Mouse (Mus musculus): Measurements from ENCODE around the gene Cmip. TPM values are rescaled to one million over a fixed set of nuclear protein-coding genes. Genes with fewer than 3 reads are reported as not detected.
A peak's percentile ranks its signal among the peaks of the same experiment; 100 is the strongest.

The Cmip gene
- polyA plus RNA-seq, 1 experiment, result 53.1 TPM

DNA sequence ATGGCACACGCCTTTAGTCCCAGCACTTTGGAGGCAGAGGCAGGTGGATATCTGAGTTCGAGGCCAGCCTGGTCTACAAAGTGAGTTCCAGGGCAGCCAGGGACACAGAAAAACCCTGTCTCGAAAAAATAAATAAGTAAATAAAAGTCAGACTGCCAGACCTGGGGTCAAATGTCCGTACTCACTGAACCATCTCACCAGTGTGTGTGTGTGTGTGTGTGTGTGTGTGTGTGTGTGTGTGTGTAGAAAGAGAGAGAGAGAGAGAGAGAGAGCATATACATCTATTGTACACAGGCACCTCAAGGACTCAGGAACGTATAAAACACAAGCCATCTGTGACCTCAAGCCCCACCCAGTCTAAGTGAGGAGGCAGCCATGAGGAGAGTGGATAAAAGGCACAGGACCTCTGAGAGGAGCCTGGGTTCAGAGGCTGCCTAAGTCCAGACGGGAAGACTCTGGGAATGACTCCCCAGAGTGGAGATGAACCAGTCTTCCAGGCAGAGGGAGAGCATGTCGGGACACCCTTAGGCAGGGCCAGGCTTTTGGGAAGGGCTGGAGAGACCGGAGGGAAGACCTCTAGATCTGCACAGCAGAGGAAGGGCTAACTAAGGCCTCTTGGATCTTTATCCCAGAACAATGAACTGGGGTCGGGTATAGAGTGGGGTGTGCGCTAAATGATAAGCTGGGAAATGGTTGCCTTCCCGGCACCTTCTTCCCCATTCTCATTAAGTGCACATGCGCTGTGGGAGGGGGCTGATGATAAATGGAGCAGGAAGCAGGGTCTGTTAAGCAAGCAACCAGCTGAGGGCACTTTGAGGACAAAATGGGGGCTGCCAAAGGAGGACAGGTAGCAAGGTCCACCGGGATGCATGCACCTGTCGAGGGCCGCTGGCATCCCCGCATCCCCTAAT is 212.8 kb downstream of the Cmip start:
- no peak for TF ChIP-seq CTCF (IDR thresholded peaks at IDR 0.05; ENCODE audit: insufficient read depth, low read length)
- no peak for TF ChIP-seq POLR2A (IDR thresholded peaks at IDR 0.05; ENCODE audit: borderline replicate concordance, extremely low read depth, low read depth, low read length)
- WGBS, result 39% methylated on average over 16 of the region's 16 CpGs
- no peak for DNase-seq
- Histone ChIP-seq H3K4me1 (ENCODE audit: control insufficient read depth, insufficient read depth, low read length) (peaks cover 3% of the 10 kb centered on the region; the same call in 1 of the 2 replicates), H3K4me3 (replicated peaks; ENCODE audit: extremely low read depth, low read depth, low read length) (no peak overlapping the region)

DNA sequence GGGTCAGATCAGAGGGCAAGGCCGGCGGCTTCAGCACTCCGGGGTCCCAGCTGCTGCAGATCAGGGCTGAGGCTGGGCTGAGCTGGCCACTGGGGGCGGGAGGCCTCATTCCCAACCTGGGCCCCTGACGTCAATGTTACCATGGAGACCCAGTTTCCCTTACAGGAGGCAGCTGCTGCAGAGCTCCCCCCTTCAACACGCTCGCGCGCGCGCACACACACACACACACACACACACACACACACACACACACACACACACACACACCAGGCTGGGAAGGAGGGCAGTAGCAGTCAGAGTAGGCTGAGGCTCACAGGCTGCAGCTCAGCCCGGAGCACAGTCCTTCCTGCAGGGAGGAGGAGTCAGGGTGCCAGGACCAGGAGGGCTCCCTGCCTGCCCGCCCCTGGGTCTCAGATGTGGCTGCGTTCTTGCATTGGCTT is 213.5 kb downstream of the Cmip start:
- under 1% methylated on average over 14 of the region's 14 CpGs for WGBS
- no peak overlapping the region for H3K4me3 ChIP-seq (replicated peaks; ENCODE audit: extremely low read depth, low read depth, low read length)
- no peak for DNase-seq
- H3K4me1 ChIP-seq (ENCODE audit: control insufficient read depth, insufficient read depth, low read length), result peaks cover 3% of the 10 kb centered on the region; the same call in 1 of the 2 replicates
- TF ChIP-seq CTCF (IDR thresholded peaks at IDR 0.05; ENCODE audit: insufficient read depth, low read length) (no peak), POLR2A (IDR thresholded peaks at IDR 0.05; ENCODE audit: borderline replicate concordance, extremely low read depth, low read depth, low read length) (no peak)

GRCm38 (mm10) chr8:117471174-117471573 is 214.3 kb downstream of the Cmip start:
- TF ChIP-seq POLR2A (IDR thresholded peaks at IDR 0.05; ENCODE audit: borderline replicate concordance, extremely low read depth, low read depth, low read length), result no peak
- TF ChIP-seq CTCF (IDR thresholded peaks at IDR 0.05; ENCODE audit: insufficient read depth, low read length), result peak; percentile 80
- Histone ChIP-seq H3K4me3 (replicated peaks; ENCODE audit: extremely low read depth, low read depth, low read length) (no peak overlapping the region), H3K4me1 (ENCODE audit: control insufficient read depth, insufficient read depth, low read length) (peaks cover 3% of the 10 kb centered on the region; the same call in 1 of the 2 replicates)
- peak; percentile 68 for DNase-seq
- WGBS, result 6% methylated on average over 3 of the region's 3 CpGs

- H3K4me1 ChIP-seq (ENCODE audit: control insufficient read depth, insufficient read depth, low read length), result peaks cover 3% of the 10 kb centered on the region; the same call in 1 of the 2 replicates
- no peak overlapping the region for H3K4me3 ChIP-seq (replicated peaks; ENCODE audit: extremely low read depth, low read depth, low read length)
- no peak for TF ChIP-seq CTCF (IDR thresholded peaks at IDR 0.05; ENCODE audit: insufficient read depth, low read length)
- TF ChIP-seq POLR2A (IDR thresholded peaks at IDR 0.05; ENCODE audit: borderline replicate concordance, extremely low read depth, low read depth, low read length), result no peak
- DNase-seq, result no peak
- 64% methylated on average over 9 of the region's 9 CpGs for WGBS
These were observed 214.8 kb downstream of the Cmip start for GRCm38 (mm10) chr8:117471655-117472054.

GRCm38 (mm10) chr8:117472332-117472731 is 215.5 kb downstream of the Cmip start:
- TF ChIP-seq POLR2A (IDR thresholded peaks at IDR 0.05; ENCODE audit: borderline replicate concordance, extremely low read depth, low read depth, low read length) (no peak), CTCF (IDR thresholded peaks at IDR 0.05; ENCODE audit: insufficient read depth, low read length) (no peak)
- 76% methylated on average over 4 of the region's 4 CpGs for WGBS
- no peak overlapping the region for H3K4me3 ChIP-seq (replicated peaks; ENCODE audit: extremely low read depth, low read depth, low read length)
- peaks cover 3% of the 10 kb centered on the region; the same call in 1 of the 2 replicates for H3K4me1 ChIP-seq (ENCODE audit: control insufficient read depth, insufficient read depth, low read length)
- no peak for DNase-seq

- Histone ChIP-seq H3K4me3 (replicated peaks; ENCODE audit: extremely low read depth, low read depth, low read length) (no peak overlapping the region), H3K4me1 (ENCODE audit: control insufficient read depth, insufficient read depth, low read length) (peaks cover 3% of the 10 kb centered on the region; the same call in 1 of the 2 replicates)
- no peak for TF ChIP-seq POLR2A (IDR thresholded peaks at IDR 0.05; ENCODE audit: borderline replicate concordance, extremely low read depth, low read depth, low read length)
- TF ChIP-seq CTCF (IDR thresholded peaks at IDR 0.05; ENCODE audit: insufficient read depth, low read length), result peak; percentile 87
- WGBS, result 2% methylated on average over 5 of the region's 5 CpGs
- DNase-seq, result peak; percentile 91
These were observed 218.1 kb downstream of the Cmip start for GRCm38 (mm10) chr8:117474944-117475343.

DNA sequence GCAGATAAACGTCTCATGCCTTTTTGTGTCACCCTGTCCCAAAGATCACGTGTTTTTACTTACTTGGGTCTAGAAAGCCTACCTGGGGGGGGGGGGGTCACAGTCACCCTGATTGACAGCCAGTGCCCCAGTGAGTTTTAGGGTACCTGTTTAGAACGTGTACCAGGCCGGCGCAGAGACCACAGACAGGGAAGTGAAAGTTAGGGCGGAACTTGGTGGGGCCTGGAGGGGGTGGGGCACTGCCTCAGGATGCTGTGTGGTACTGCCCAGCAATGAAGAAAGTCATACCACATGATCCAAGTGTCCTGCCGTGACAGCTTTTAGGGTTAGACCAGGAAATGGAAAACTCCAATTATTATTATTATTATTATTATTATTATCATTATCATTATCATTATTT is 219.0 kb downstream of the Cmip start:
- DNase-seq, result no peak
- Histone ChIP-seq H3K4me1 (ENCODE audit: control insufficient read depth, insufficient read depth, low read length) (no peaks in the 10 kb centered on the region), H3K4me3 (replicated peaks; ENCODE audit: extremely low read depth, low read depth, low read length) (no peak overlapping the region)
- no peak for TF ChIP-seq CTCF (IDR thresholded peaks at IDR 0.05; ENCODE audit: insufficient read depth, low read length)
- TF ChIP-seq POLR2A (IDR thresholded peaks at IDR 0.05; ENCODE audit: borderline replicate concordance, extremely low read depth, low read depth, low read length), result no peak
- WGBS, result 57% methylated on average over 7 of the region's 7 CpGs

- H3K4me1 ChIP-seq (ENCODE audit: control insufficient read depth, insufficient read depth, low read length), result no peaks in the 10 kb centered on the region
- TF ChIP-seq POLR2A (IDR thresholded peaks at IDR 0.05; ENCODE audit: borderline replicate concordance, extremely low read depth, low read depth, low read length) (no peak), CTCF (IDR thresholded peaks at IDR 0.05; ENCODE audit: insufficient read depth, low read length) (no peak)
- no peak for DNase-seq
- no peak overlapping the region for H3K4me3 ChIP-seq (replicated peaks; ENCODE audit: extremely low read depth, low read depth, low read length)
These were observed 221.2 kb downstream of the Cmip start for GRCm38 (mm10) chr8:117478082-117478481.

DNA sequence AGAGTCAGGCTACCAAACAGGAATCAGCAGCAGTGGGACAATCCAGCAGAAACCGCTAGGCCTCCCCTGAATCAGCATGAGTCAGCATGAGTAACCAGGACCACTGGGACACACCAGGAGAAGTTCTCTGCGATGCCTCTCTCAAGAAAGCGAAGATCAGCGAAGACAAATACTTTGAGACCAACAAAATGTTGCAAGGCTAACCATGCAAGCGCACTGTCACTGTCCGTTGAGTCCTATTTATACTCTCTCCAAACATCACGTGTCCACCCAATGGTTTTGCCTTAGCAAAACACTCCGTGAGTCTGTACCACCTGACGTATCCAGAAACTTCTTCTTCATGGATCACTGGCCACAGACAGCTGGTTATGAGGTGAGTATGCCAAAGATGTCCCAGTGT is 223.1 kb downstream of the Cmip start:
- DNase-seq, result no peak
- TF ChIP-seq POLR2A (IDR thresholded peaks at IDR 0.05; ENCODE audit: borderline replicate concordance, extremely low read depth, low read depth, low read length) (no peak), CTCF (IDR thresholded peaks at IDR 0.05; ENCODE audit: insufficient read depth, low read length) (no peak)
- H3K4me1 ChIP-seq (ENCODE audit: control insufficient read depth, insufficient read depth, low read length), result no peaks in the 10 kb centered on the region
- 91% methylated on average over 9 of the region's 9 CpGs for WGBS
- H3K4me3 ChIP-seq (replicated peaks; ENCODE audit: extremely low read depth, low read depth, low read length), result no peak overlapping the region

DNA sequence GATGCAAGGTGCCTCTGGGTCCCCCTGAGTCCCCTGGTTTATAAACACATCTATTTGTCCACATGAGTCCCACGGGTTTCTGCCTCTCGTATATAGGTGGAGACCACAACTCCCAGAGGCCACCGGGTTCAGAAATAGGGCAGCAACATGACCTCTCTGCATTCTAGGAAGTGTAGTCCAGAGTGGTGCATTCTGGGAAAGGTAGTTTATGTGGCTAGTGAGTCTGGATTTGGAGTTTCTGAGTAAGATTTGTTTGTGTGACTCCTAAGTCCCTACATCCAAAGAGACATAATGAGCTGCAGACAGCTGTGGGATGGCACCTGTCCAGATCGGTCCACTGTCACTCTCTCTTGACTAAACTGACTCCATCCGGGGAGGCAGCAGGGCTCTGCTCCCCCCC is 223.7 kb downstream of the Cmip start:
- Histone ChIP-seq H3K4me1 (ENCODE audit: control insufficient read depth, insufficient read depth, low read length) (no peaks in the 10 kb centered on the region), H3K4me3 (replicated peaks; ENCODE audit: extremely low read depth, low read depth, low read length) (no peak overlapping the region)
- TF ChIP-seq CTCF (IDR thresholded peaks at IDR 0.05; ENCODE audit: insufficient read depth, low read length), result no peak
- TF ChIP-seq POLR2A (IDR thresholded peaks at IDR 0.05; ENCODE audit: borderline replicate concordance, extremely low read depth, low read depth, low read length), result no peak
- no peak for DNase-seq
- 70% methylated on average over 5 of the region's 5 CpGs for WGBS
